Mouse (Mus musculus) kidney, embryonic 14.5 days (tissue): ENCODE measurements around the gene Kcnk7. TPM values are rescaled to one million over a fixed set of nuclear protein-coding genes. Genes with fewer than 3 reads are reported as not detected.

Source experiments
- ATAC-seq: fragments of 200-750 bp; cut with Nextera tagmentation; 2 replicates; pipeline ENCODE4 v1.8.0; 2017; ENCODE audit warnings: moderate number of reproducible peaks, mild to moderate bottlenecking, moderate TSS enrichment, moderate library complexity; ENCODE audit not compliant: low FRiP score, low TSS enrichment
- H3K27ac ChIP-seq: fragments of 300-500 bp; sonication (generic); 2 replicates; pipeline ENCODE4 v1.5.1; 2014; ENCODE audit warnings: low read depth, mild to moderate bottlenecking, low read length, moderate library complexity, mixed read lengths
- H3K27me3 ChIP-seq: fragments of 300-500 bp; sonication (generic); 2 replicates; pipeline ENCODE4 v1.6.1; 2014; ENCODE audit warnings: mild to moderate bottlenecking, low read length; ENCODE audit not compliant: control insufficient read depth, insufficient read depth
- H3K36me3 ChIP-seq: fragments of 300-500 bp; sonication (generic); 2 replicates; pipeline ENCODE4 v1.6.1; 2014; ENCODE audit warnings: low read length, mixed read lengths; ENCODE audit not compliant: control insufficient read depth, insufficient read depth
- H3K4me1 ChIP-seq: fragments of 300-500 bp; sonication (generic); 2 replicates; pipeline ENCODE4 v1.6.1; 2014; ENCODE audit warnings: low read length, mixed read lengths; ENCODE audit not compliant: control insufficient read depth, insufficient read depth
- H3K4me2 ChIP-seq: fragments of 300-500 bp; sonication (generic); replicated peaks from 2 replicates; pipeline ENCODE4 v1.6.1; 2014; ENCODE audit warnings: low read depth, mild to moderate bottlenecking, low read length
- H3K4me3 ChIP-seq: fragments of 300-500 bp; sonication (generic); 2 replicates; pipeline ENCODE4 v1.5.1; 2014; ENCODE audit warnings: mild to moderate bottlenecking, low read length
- H3K9ac ChIP-seq: fragments of 300-500 bp; sonication (generic); 2 replicates; pipeline ENCODE4 v1.6.1; 2014; ENCODE audit warnings: low read depth, mild to moderate bottlenecking, low read length, moderate library complexity
- H3K9me3 ChIP-seq: fragments of 300-500 bp; sonication (generic); 2 replicates; pipeline ENCODE4 v1.6.1; 2016; ENCODE audit warnings: low read length; ENCODE audit not compliant: control insufficient read depth
- WGBS: fragments of 180-500 bp; shearing (Covaris S2); extraction: QIAGEN DNeasy Blood & Tissue Kit; methylation state at CpG from one replicate; pipeline ENCODE4 v1.1.7; 2014; 5-methylcytosine and 5-hydroxymethylcytosine counted together
- polyA plus RNA-seq: library from polyadenylated mRNA; unstranded; fragments of >200 nt; fragmentation: Nextera tagmentation; extraction: Ambion mirVana; gene quantifications from 2 replicates; pipeline ENCODE4 v1.2.1, GENCODE M21; 2014

Kcnk7 gene
- polyA plus RNA-seq, 1 experiment from 2014 or later, result 0.42 TPM

GRCm38 (mm10) chr19:5688200-5689087 is 15.7 kb upstream of the Kcnk7 start, which contains the start of the genes Map3k11 and Pcnx3:
TSS of gene Map3k11 (plus strand) at chr19:5688742.
TSS of gene Pcnx3 (minus strand) at chr19:5688908.
- H3K4me3 ChIP-seq, result peak within 1 kb of the TSS; percentile 96
- ATAC-seq, result peak; percentile 94
- H3K9me3 ChIP-seq, result no peaks in the 10 kb centered on the region
- H3K36me3 ChIP-seq, result peaks cover 59% of the 10 kb centered on the region
- no peaks in the 10 kb centered on the region for H3K27me3 ChIP-seq
- H3K4me2 ChIP-seq, result peak within 1 kb of the TSS; percentile 97
- H3K9ac ChIP-seq, result peak within 1 kb of the TSS; percentile 87
- peak within 1 kb of the TSS; percentile 78 for H3K27ac ChIP-seq
- under 1% methylated on average over 69 of the region's 69 CpGs for WGBS
- H3K4me1 ChIP-seq, result peaks cover 37% of the 10 kb centered on the region

GRCm38 (mm10) chr19:5689088-5689428 is 15.1 kb upstream of the Kcnk7 start:
- no peaks in the 10 kb centered on the region for H3K9me3 ChIP-seq
- H3K27ac ChIP-seq, result peak overlapping the region; percentile 78
- WGBS, result 2% methylated on average over 7 of the region's 7 CpGs
- peak overlapping the region; percentile 95 for H3K4me2 ChIP-seq
- ATAC-seq, result no peak
- peak overlapping the region; percentile 96 for H3K4me3 ChIP-seq
- H3K27me3 ChIP-seq, result no peaks in the 10 kb centered on the region
- H3K9ac ChIP-seq, result peak overlapping the region; percentile 87
- peaks cover 59% of the 10 kb centered on the region for H3K36me3 ChIP-seq
- peaks cover 37% of the 10 kb centered on the region for H3K4me1 ChIP-seq

GRCm38 (mm10) chr19:5689565-5690342 is 14.4 kb upstream of the Kcnk7 start:
- H3K4me3 ChIP-seq, result peak overlapping the region; percentile 96
- no peaks in the 10 kb centered on the region for H3K9me3 ChIP-seq
- peak overlapping the region; percentile 95 for H3K4me2 ChIP-seq
- H3K9ac ChIP-seq, result peak overlapping the region; percentile 87
- WGBS, result 6% methylated on average over 34 of the region's 42 CpGs
- H3K4me1 ChIP-seq, result peaks cover 37% of the 10 kb centered on the region
- no peaks in the 10 kb centered on the region for H3K27me3 ChIP-seq
- H3K27ac ChIP-seq, result peak overlapping the region; percentile 78
- peaks cover 55% of the 10 kb centered on the region for H3K36me3 ChIP-seq
- ATAC-seq, result peak; percentile 57

GRCm38 (mm10) chr19:5690343-5690735 is 13.8 kb upstream of the Kcnk7 start:
- H3K9ac ChIP-seq, result peak overlapping the region; percentile 87
- 58% methylated on average over 15 of the region's 15 CpGs for WGBS
- no peak for ATAC-seq
- H3K27ac ChIP-seq, result peak overlapping the region; percentile 78
- H3K4me2 ChIP-seq, result peak overlapping the region; percentile 95
- peaks cover 55% of the 10 kb centered on the region for H3K36me3 ChIP-seq
- H3K4me1 ChIP-seq, result peaks cover 40% of the 10 kb centered on the region
- H3K4me3 ChIP-seq, result peak overlapping the region; percentile 96
- no peaks in the 10 kb centered on the region for H3K9me3 ChIP-seq
- H3K27me3 ChIP-seq, result no peaks in the 10 kb centered on the region

- Histone ChIP-seq H3K4me1 (peaks cover 47% of the 10 kb centered on the region), H3K4me2 (peak overlapping the region; percentile 95), H3K9me3 (no peaks in the 10 kb centered on the region), H3K27ac (peak overlapping the region; percentile 44; the same call in 1 of the 2 replicates), H3K4me3 (peak overlapping the region; percentile 96), H3K27me3 (no peaks in the 10 kb centered on the region), H3K36me3 (peaks cover 55% of the 10 kb centered on the region), H3K9ac (peak overlapping the region; percentile 87; the same call in 1 of the 2 replicates)
- WGBS, result 76% methylated on average over 5 of the region's 5 CpGs
- no peak for ATAC-seq
These were observed 12.6 kb upstream of the Kcnk7 start for GRCm38 (mm10) chr19:5691601-5692000.

GRCm38 (mm10) chr19:5692086-5692912 is 11.9 kb upstream of the Kcnk7 start:
- 60% methylated on average over 10 of the region's 10 CpGs for WGBS
- Histone ChIP-seq H3K27ac (peak overlapping the region; percentile 76), H3K27me3 (no peaks in the 10 kb centered on the region), H3K9me3 (no peaks in the 10 kb centered on the region), H3K36me3 (peaks cover 57% of the 10 kb centered on the region), H3K4me1 (peaks cover 43% of the 10 kb centered on the region), H3K9ac (peak overlapping the region; percentile 87), H3K4me3 (peak overlapping the region; percentile 96), H3K4me2 (peak overlapping the region; percentile 95)
- ATAC-seq, result no peak

- H3K27me3 ChIP-seq, result no peaks in the 10 kb centered on the region
- WGBS, result 73% methylated on average over 10 of the region's 10 CpGs
- peak overlapping the region; percentile 87 for H3K9ac ChIP-seq
- peaks cover 63% of the 10 kb centered on the region for H3K36me3 ChIP-seq
- H3K9me3 ChIP-seq, result no peaks in the 10 kb centered on the region
- H3K4me3 ChIP-seq, result peak overlapping the region; percentile 96
- peak overlapping the region; percentile 95 for H3K4me2 ChIP-seq
- peaks cover 37% of the 10 kb centered on the region for H3K4me1 ChIP-seq
- peak overlapping the region; percentile 76 for H3K27ac ChIP-seq
- no peak for ATAC-seq
These were observed 11.2 kb upstream of the Kcnk7 start for GRCm38 (mm10) chr19:5692913-5693396.

GRCm38 (mm10) chr19:5693801-5694200 is 10.4 kb upstream of the Kcnk7 start:
- WGBS, result 86% methylated on average over 6 of the region's 6 CpGs
- H3K27me3 ChIP-seq, result no peaks in the 10 kb centered on the region
- ATAC-seq, result no peak
- H3K36me3 ChIP-seq, result peaks cover 72% of the 10 kb centered on the region
- no peak overlapping the region for H3K27ac ChIP-seq
- H3K9me3 ChIP-seq, result no peaks in the 10 kb centered on the region
- H3K4me1 ChIP-seq, result peaks cover 36% of the 10 kb centered on the region
- 0 out of 2 replicates have a peak overlapping the region, but pooled peaks have one; percentile 1 for H3K4me2 ChIP-seq
- H3K4me3 ChIP-seq, result no peak overlapping the region
- H3K9ac ChIP-seq, result no peak overlapping the region
